Mouse (Mus musculus) liver, adult 2 months (tissue): ENCODE results near the gene Slc6a20a. TPM values are rescaled to one million over a fixed set of nuclear protein-coding genes. Genes with fewer than 3 reads are reported as not detected.

ENCODE experiments used
- DNase-seq: peaks from one replicate; pipeline ENCODE4 v3.0.0-alpha.2; 2011; ENCODE audit warnings: low read depth, low spot score; ENCODE audit errors: extremely low read depth
- H3K27ac ChIP-seq: fragments of 200-500 bp; replicated peaks from 2 replicates; pipeline ENCODE4 v1.5.1; 2012; ENCODE audit warnings: low read depth, mild to moderate bottlenecking, control low read depth, inconsistent platforms, low read length; ENCODE audit not compliant: insufficient read depth
- H3K27me3 ChIP-seq: fragments of 200-500 bp; 2 replicates; pipeline ENCODE4 v1.6.1; 2012; ENCODE audit warnings: mild to moderate bottlenecking, moderate library complexity, low read length, inconsistent platforms; ENCODE audit not compliant: control insufficient read depth, insufficient read depth
- H3K36me3 ChIP-seq: fragments of 200-500 bp; 2 replicates; pipeline ENCODE4 v1.6.1; 2012; ENCODE audit warnings: low read length, inconsistent platforms; ENCODE audit not compliant: control insufficient read depth, insufficient read depth
- H3K4me1 ChIP-seq: fragments of 200-500 bp; 2 replicates; pipeline ENCODE4 v1.6.1; 2011; ENCODE audit warnings: low read length; ENCODE audit not compliant: control insufficient read depth, insufficient read depth
- H3K4me3 ChIP-seq: fragments of 200-500 bp; 2 replicates; pipeline ENCODE4 v1.5.1; 2011; ENCODE audit warnings: low read depth, mild to moderate bottlenecking, control low read depth, low read length, moderate library complexity; ENCODE audit not compliant: insufficient read depth
- H3K79me2 ChIP-seq: fragments of 200-500 bp; 2 replicates; pipeline ENCODE4 v1.6.1; 2012; ENCODE audit warnings: inconsistent platforms, mild to moderate bottlenecking, low read length, moderate library complexity; ENCODE audit not compliant: control insufficient read depth, insufficient read depth
- H3K9ac ChIP-seq: fragments of 200-500 bp; 2 replicates; pipeline ENCODE4 v1.6.1; 2012; ENCODE audit warnings: low read depth, mild to moderate bottlenecking, control low read depth, inconsistent platforms, low read length
- CTCF ChIP-seq: fragments of 200-500 bp; IDR thresholded peaks from 2 replicates; pipeline ENCODE4 v1.5.1; 2011; ENCODE audit warnings: low read depth, low read length, control low read depth
- POLR2A ChIP-seq: fragments of 200-500 bp; IDR thresholded peaks from 2 replicates; pipeline ENCODE4 v1.6.1; 2011; ENCODE audit warnings: low read length, control low read depth; ENCODE audit not compliant: insufficient read depth; ENCODE audit errors: extremely low read depth
- WGBS: fragments of 180-500 bp; shearing (Covaris S2); methylation state at CpG from one replicate; pipeline ENCODE4 v1.1.7; 2018; 5-methylcytosine and 5-hydroxymethylcytosine counted together
- polyA plus RNA-seq: library from polyadenylated mRNA; depleted of rRNA; stranded (reverse); fragments of >200 nt; gene quantifications from 2 replicates; pipeline ENCODE4 v1.2.3, GENCODE M21; 2012; rRNA removed
- total RNA-seq: library from RNA; depleted of rRNA; stranded (reverse); fragments of >200 nt; gene quantifications from 2 replicates; pipeline ENCODE4 v1.2.3, GENCODE M21; 2014; rRNA removed

Slc6a20a gene
- total and polyA plus RNA-seq, 2 experiments: not detected

- no peak for TF ChIP-seq CTCF
- TF ChIP-seq POLR2A: no peak
- no peaks in the 10 kb centered on the region for H3K79me2 ChIP-seq
- H3K27ac ChIP-seq: no peak overlapping the region
- H3K36me3 ChIP-seq: peaks cover 17% of the 10 kb centered on the region
- DNase-seq: no peak
- 94% methylated on average over 2 of the region's 2 CpGs for WGBS
- no peaks in the 10 kb centered on the region for H3K4me1 ChIP-seq
- H3K9ac ChIP-seq: no peak overlapping the region
- no peaks in the 10 kb centered on the region for H3K27me3 ChIP-seq
- H3K4me3 ChIP-seq: no peak overlapping the region
Observed at GRCm38 (mm10) chr9:123597376-123597775, 81.3 kb downstream of the Slc6a20a start.

- Histone ChIP-seq H3K4me3 (no peak overlapping the region), H3K4me1 (no peaks in the 10 kb centered on the region), H3K27me3 (no peaks in the 10 kb centered on the region), H3K36me3 (peaks cover 19% of the 10 kb centered on the region), H3K79me2 (no peaks in the 10 kb centered on the region), H3K9ac (no peak overlapping the region), H3K27ac (no peak overlapping the region)
- 96% methylated on average over 2 of the region's 2 CpGs for WGBS
- DNase-seq: no peak
- no peak for TF ChIP-seq POLR2A
- no peak for TF ChIP-seq CTCF
Observed at GRCm38 (mm10) chr9:123596910-123597309, 81.8 kb downstream of the Slc6a20a start.

GRCm38 (mm10) chr9:123595194-123595593, 83.5 kb downstream of the Slc6a20a start:
- no peak for TF ChIP-seq CTCF
- TF ChIP-seq POLR2A: no peak
- WGBS: 94% methylated on average over 4 of the region's 4 CpGs
- H3K27ac ChIP-seq: no peak overlapping the region
- no peak overlapping the region for H3K9ac ChIP-seq
- no peak for DNase-seq
- peaks cover 30% of the 10 kb centered on the region for H3K36me3 ChIP-seq
- no peaks in the 10 kb centered on the region for H3K27me3 ChIP-seq
- no peak overlapping the region for H3K4me3 ChIP-seq
- no peaks in the 10 kb centered on the region for H3K4me1 ChIP-seq
- H3K79me2 ChIP-seq: no peaks in the 10 kb centered on the region

- no peak overlapping the region for H3K27ac ChIP-seq
- H3K4me1 ChIP-seq: peaks cover 3% of the 10 kb centered on the region; the same call in 1 of the 2 replicates
- no peaks in the 10 kb centered on the region for H3K79me2 ChIP-seq
- WGBS: 25% methylated on average over 7 of the region's 7 CpGs
- TF ChIP-seq CTCF (no peak), POLR2A (no peak)
- DNase-seq: peak; percentile 68
- no peak overlapping the region for H3K9ac ChIP-seq
- peaks cover 40% of the 10 kb centered on the region for H3K36me3 ChIP-seq
- H3K27me3 ChIP-seq: no peaks in the 10 kb centered on the region
- no peak overlapping the region for H3K4me3 ChIP-seq
Observed at GRCm38 (mm10) chr9:123589240-123589910, 89.3 kb downstream of the Slc6a20a start.

Other genes with a start within 250 kb of the Slc6a20a start
- gene Limd1, start 200.2 kb downstream of the Slc6a20a start, total RNA-seq: 19.7 and 22.2 TPM in 2 replicates
- 15.9 and 24.6 TPM in 2 replicates for gene Limd1, start 200.2 kb downstream of the Slc6a20a start, polyA plus RNA-seq
- gene Sacm1l, start 149.1 kb downstream of the Slc6a20a start, total RNA-seq: 62.3 and 74.3 TPM in 2 replicates
- 7.7 and 9.4 TPM in 2 replicates for gene Sacm1l, start 149.1 kb downstream of the Slc6a20a start, polyA plus RNA-seq
- 0.07 TPM in 1 of 2 replicates, not detected in the other for gene Slc6a20b, start 46.3 kb downstream of the Slc6a20a start, total RNA-seq
- not detected in 2 replicates for gene Slc6a20b, start 46.3 kb downstream of the Slc6a20a start, polyA plus RNA-seq
- gene Ccr9, start 446 bp downstream of the Slc6a20a start, total RNA-seq: 0.18 and 0.20 TPM in 2 replicates
- gene Ccr9, start 446 bp downstream of the Slc6a20a start, polyA plus RNA-seq: 0.21 and 0.22 TPM in 2 replicates
- gene Lztfl1, start 38.8 kb upstream of the Slc6a20a start, total RNA-seq: 6.5 and 9.7 TPM in 2 replicates
- gene Lztfl1, start 38.8 kb upstream of the Slc6a20a start, polyA plus RNA-seq: 0.80 and 1.8 TPM in 2 replicates
- gene Cxcr6, start 127.6 kb upstream of the Slc6a20a start, total RNA-seq: 1.0 and 1.3 TPM in 2 replicates
- gene Cxcr6, start 127.6 kb upstream of the Slc6a20a start, polyA plus RNA-seq: 0.70 and 0.76 TPM in 2 replicates
- 21.2 and 22.9 TPM in 2 replicates for gene Fyco1, start 173.0 kb upstream of the Slc6a20a start, total RNA-seq
- gene Fyco1, start 173.0 kb upstream of the Slc6a20a start, polyA plus RNA-seq: 5.9 and 6.6 TPM in 2 replicates
- 0.18 and 0.34 TPM in 2 replicates for gene Xcr1, start 183.1 kb upstream of the Slc6a20a start, total RNA-seq
- gene Xcr1, start 183.1 kb upstream of the Slc6a20a start, polyA plus RNA-seq: 0.09 and 0.22 TPM in 2 replicates